Mouse (Mus musculus) embryonic fibroblast, embryonic 13.5 days (primary cell): ENCODE data around the gene Apc2.

Experiments
- CTCF ChIP-seq: IDR thresholded peaks from 2 replicates; pipeline ENCODE4 v1.5.1; 2011; ENCODE audit warnings: mild to moderate bottlenecking, control low read depth, low read length, moderate library complexity, borderline replicate concordance; ENCODE audit not compliant: insufficient read depth
- POLR2A ChIP-seq: IDR thresholded peaks from 2 replicates; pipeline ENCODE4 v1.6.1; 2011; ENCODE audit warnings: low read depth, mild to moderate bottlenecking, control low read depth, low read length, moderate library complexity

- TF ChIP-seq CTCF (no peak), POLR2A (no peak)
These were observed 23.7 kb upstream of the Apc2 start for GRCm38 (mm10) chr10:80271870-80272585.
